Mouse (Mus musculus): ENCODE results near the gene Gabarap.
"Not testable (repeated sequence)": the region's sequence is repeated elsewhere in the genome, so short reads cannot be mapped to it uniquely, and the experiment has no call there.

Gabarap gene

GRCm38 (mm10) chr11:69998567-69999491, 7.9 kb downstream of the Gabarap start:
- DNase-seq (ENCODE audit: inconsistent ontology term): no peak

- DNase-seq (ENCODE audit: inconsistent ontology term): no peak
Observed at GRCm38 (mm10) chr11:69999666-70000065, 8.7 kb downstream of the Gabarap start.

DNA sequence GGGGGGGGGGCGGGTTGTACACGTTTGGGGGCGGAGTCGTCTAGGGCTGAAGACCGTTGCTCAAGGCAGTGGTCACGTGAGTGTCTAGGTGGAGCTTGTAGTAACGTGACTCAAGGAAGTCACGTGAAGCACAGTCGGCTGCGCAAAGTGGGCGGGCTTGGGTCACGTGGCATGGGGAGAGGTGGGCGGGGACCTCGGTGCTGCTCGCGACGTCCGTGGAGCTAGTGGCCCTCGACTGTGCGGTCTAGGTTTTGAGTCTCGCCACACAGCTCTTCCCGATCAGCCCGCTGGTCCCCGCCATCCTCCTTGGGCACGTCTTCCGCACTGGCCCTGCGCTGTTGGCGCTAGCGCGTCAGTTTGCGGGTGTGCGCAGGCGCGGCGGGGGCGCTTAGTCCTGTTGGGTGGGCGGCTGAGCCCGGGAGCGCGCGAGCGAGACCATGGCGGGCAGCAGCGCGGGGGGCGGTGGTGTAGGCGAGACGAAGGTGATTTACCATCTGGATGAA, 9.5 kb downstream of the Gabarap start, which contains the start of gene Dvl2:
Gene Dvl2 (plus strand): TSS at position 200 of the 503 bp plus-strand sequence.
- peak; percentile 95 for DNase-seq (ENCODE audit: inconsistent ontology term)

DNA sequence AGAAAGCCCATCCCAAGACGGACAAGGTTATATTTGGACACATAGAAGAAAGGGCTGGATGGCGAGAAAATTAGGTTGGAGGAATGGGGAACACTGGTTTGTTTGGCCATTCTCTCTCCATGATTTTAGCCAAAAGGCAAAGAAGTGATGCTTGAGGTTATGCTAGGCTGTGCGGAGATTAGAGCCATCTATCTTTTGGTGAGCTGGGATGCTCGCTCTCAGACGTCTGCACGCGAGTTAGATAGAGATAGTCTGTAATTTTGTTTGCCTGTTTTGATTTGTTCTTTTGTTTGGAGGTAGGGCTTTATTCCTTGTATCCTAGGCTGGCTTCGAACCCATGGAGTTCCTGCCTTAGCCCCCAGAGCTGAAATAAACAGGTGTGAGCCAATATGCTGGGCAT, 10.2 kb downstream of the Gabarap start:
- no peak for DNase-seq (ENCODE audit: inconsistent ontology term)

DNA sequence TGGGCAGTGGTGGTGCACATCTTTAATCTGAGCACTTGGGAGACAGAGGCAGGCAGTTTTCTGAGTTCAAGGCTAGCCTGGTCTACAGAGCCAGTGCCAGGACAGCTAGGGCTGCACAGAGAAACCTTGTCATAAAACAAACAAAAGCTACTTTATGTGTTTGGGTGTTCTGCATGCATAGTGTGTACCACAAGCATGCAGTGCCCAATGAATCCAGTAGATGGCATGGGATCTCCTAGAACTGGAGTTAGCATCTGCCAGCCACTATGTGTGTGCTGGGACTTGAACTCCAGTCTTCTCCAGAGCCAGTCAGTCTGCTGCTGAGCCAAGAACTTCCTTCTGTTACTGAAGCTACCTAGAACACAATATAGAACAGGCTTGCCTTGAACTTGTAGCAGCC, 10.9 kb downstream of the Gabarap start:
- DNase-seq (ENCODE audit: inconsistent ontology term): peak; percentile 16

- no peak for DNase-seq (ENCODE audit: inconsistent ontology term)
Observed at GRCm38 (mm10) chr11:70002471-70002870, 11.5 kb downstream of the Gabarap start.

- peak; percentile 17 for DNase-seq (ENCODE audit: inconsistent ontology term)
Observed at GRCm38 (mm10) chr11:70005521-70005920, 14.6 kb downstream of the Gabarap start.

GRCm38 (mm10) chr11:70010033-70010432, 19.1 kb downstream of the Gabarap start:
- DNase-seq (ENCODE audit: inconsistent ontology term): no peak

DNA sequence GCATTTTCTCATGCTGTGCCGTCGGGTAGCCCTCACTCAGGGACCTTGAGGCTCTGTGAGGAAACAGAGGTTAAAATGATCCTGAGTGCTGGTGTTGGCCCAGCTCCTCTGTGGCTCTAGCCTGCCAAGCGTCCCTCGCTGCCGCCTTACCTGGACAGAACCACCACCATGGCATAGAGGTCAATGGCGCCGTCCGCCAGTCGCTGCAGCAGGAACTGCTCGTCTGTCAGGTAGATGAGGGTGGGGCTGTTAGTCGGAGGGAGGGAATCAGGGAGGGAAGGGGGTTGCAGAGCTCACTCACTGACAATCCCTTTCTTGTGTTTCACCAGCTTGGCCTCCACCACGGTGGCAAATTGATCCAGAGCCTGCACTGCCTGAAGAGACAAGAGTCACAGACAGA, 19.6 kb downstream of the Gabarap start:
- DNase-seq (ENCODE audit: inconsistent ontology term): no peak

GRCm38 (mm10) chr11:70010961-70011360, 20.0 kb downstream of the Gabarap start:
- no peak for DNase-seq (ENCODE audit: inconsistent ontology term)

GRCm38 (mm10) chr11:70012931-70013330, 22.0 kb downstream of the Gabarap start:
- DNase-seq (ENCODE audit: inconsistent ontology term): no peak

- no peak for DNase-seq (ENCODE audit: inconsistent ontology term)
Observed at GRCm38 (mm10) chr11:70013408-70013807, 22.5 kb downstream of the Gabarap start.

DNA sequence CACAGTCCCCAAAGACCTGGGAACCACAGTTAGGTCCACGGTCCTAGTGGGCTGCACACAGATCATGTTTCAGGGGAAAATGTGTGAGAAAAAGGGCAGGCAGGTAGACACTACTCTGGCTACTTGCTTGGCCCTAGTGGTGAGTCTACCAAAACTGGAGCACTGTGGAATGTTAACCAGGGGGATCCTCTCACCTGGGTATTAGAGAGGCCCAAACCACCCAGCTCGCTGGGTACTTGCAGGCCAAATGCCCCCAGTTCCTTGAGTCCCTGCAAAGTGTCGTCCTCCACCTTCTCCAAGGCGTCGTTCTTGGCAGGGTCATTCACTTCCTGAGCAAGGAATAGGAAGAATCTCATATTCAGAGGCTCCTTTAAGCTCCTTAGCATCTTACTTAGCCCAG, 23.1 kb downstream of the Gabarap start:
- no peak for DNase-seq (ENCODE audit: inconsistent ontology term)

DNA sequence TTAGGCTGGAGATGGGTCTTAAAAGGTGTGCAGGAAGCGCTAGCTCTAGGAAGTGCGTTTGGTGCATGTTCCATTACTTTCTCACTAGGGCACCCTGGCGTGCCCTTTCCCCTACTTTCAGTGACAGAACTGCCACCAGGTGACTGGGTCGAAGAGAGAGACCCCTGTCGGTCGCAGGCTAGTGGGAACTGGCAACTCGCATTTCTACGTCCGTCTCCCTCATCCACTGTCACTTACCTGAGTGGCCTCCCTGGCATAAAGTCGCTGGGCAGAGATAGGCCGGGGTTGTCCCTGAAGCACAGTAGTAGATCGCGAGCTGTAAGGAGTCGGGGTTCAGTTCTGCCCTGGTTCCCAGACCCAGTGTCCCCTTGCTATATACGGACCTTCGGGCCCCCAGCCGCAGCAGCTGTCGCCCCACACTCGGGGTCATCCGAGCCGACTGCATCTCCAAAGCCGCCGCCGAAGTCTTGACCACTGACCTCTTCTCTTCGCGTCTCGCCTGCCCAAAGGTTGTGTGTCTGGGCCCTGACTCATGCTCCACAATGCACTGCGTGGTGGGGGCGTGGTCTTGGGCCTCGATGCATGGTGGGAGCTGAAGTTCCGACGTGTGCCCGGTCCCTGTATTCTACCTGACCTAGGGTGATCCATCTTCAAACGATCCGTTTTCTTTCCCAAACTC, 24.1 kb downstream of the Gabarap start, which contains the start of gene Acadvl:
Gene Acadvl (minus strand): TSS at position 532 of the 679 bp plus-strand sequence.
- DNase-seq (ENCODE audit: inconsistent ontology term): peak; percentile 91

DNA sequence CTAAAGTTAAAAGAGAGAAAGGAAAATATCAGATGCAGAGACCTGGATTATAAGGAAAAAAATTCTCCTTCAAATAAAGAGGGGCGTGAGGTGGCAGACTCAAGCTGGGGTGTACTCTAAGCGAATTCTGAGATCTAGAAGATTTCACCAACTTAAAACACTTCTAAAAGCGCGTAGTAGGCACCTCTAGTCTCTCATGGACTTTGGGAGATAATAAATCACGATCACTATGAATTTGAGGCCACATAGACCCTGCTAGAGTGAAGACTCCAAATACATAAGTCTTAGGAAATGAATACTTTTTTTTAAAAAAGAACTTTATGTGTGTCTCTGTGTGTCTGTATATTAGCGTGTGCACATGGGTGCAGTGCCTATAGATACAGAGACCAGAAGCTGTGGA, 24.7 kb downstream of the Gabarap start:
- no peak for DNase-seq (ENCODE audit: inconsistent ontology term)

GRCm38 (mm10) chr11:70016177-70016576, 25.2 kb downstream of the Gabarap start:
- DNase-seq (ENCODE audit: inconsistent ontology term): not testable (repeated sequence)

- DNase-seq (ENCODE audit: inconsistent ontology term): no peak
Observed at GRCm38 (mm10) chr11:70016669-70017068, 25.7 kb downstream of the Gabarap start, which contains the start of gene Dlg4. Gene Dlg4, plus strand, starts transcription at chr11:70016942.

DNA sequence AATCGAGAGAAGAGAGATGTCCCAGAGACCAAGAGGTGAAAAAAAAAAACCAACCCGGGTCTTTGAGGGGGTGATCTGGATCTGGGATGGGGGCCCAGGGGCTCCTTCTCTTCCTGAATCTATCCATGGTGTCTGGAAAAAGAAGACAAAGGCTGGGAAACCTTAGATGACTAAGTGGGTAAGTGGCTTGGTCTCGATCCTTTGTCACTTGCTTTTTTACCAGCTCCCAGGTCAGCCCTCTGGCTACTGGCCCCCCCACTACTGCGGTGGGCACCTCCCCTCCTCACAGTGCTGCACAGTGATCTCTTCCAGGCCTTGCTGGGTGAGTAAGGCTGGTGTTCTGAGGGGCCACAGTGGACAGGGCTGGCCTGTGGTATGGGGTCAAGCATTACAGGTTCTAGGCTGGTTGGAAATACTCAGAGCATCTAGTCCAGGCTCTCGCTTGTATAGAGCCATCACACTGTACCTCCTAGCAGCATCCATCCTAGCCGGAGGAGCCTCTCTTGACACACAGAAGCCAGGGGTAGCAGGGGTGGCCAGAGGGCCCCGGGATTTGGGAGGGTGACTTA, 26.3 kb downstream of the Gabarap start:
- no peak for DNase-seq (ENCODE audit: inconsistent ontology term)

DNA sequence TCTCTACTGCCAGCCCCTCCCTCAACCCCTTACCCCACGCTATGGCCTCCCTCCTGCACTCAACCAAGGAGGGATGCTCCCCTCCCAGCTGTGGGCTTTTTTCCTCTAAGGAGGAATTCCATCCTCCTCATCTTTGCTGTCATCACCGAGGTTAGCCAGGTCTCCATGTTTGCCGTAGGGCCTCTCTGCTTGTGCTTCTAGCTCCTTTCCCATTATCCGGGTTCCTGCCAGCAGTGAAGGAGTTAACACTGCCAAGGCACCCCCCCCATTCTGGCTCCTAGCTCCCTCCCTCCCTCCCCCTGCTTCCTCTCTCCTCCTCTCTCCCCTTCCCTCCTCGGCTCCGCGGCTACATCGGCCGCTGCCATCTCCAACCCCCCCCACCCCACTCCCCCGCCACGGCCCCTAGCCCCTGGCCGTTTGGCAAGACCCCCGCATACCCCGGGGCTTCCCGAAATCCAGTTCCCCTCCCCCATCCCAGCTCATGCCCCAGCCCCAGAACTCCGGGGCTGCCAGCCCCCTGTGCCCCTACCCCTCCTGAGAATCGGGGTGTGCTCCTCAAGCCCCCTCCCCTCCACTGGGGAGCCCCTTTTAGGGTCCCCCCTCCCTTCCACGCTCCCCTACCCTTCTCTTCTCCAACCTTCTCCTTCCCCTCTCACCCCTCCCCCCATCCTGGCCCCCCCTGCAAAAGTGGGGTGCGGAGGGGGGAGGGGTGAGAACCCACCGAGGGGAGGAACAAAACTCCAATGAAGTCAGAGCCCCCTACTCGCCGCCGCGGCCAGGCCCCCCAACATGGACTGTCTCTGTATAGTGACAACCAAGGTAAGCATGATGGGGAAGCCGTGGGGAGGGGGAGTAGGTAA, 27.4 kb downstream of the Gabarap start:
- peak; percentile 73 for DNase-seq (ENCODE audit: inconsistent ontology term)

DNA sequence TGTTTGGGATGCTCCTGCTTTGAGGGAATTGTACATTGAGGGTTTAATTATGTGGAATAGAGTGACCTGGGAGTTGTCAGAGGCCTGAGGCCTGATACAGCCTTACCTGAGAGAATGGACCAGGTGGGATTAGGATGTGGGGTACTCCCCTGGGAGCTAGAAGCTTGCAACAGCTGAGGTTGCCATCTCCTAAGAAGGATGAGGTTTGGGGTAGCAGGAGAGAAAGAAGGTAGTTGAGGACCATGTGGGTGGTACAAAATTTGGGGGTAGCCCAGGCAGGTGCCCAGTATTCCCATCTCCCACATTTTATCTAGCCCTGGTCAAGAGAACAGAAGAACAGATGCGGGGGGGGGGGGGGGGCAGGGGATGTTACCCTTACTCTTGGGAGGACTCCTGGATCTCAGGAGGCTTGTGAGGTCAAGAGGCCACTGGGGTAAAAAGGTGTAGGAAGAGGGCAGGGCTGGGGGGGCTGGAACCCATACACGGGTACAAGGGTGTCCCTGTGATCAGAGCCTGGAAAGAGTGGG, 28.6 kb downstream of the Gabarap start:
- DNase-seq (ENCODE audit: inconsistent ontology term): no peak

Measured in Muller cell, postnatal 12 days (primary cell).